Mouse (Mus musculus): ENCODE measurements around the gene Tmtc2. TPM values are rescaled to one million over a fixed set of nuclear protein-coding genes. Genes with fewer than 3 reads are reported as not detected.

The Tmtc2 gene
- polyA plus RNA-seq, 1 experiment: 5.2 TPM

- Histone ChIP-seq H3K27ac (ENCODE audit: insufficient read depth, low read length) (no peak overlapping the region), H3K4me3 (ENCODE audit: insufficient read depth, low read length) (no peak overlapping the region), H3K4me1 (ENCODE audit: control insufficient read depth, insufficient read depth, low read length) (no peaks in the 10 kb centered on the region)
- TF ChIP-seq CTCF (IDR thresholded peaks at IDR 0.05; ENCODE audit: extremely low read depth, insufficient read depth, low read length) (no peak), POLR2A (IDR thresholded peaks at IDR 0.05; ENCODE audit: extremely low read depth, insufficient read depth, low read length) (no peak)
Measured at GRCm38 (mm10) chr10:105373265-105373664, 201.0 kb downstream of the Tmtc2 start.

- no peak overlapping the region for H3K4me3 ChIP-seq (ENCODE audit: insufficient read depth, low read length)
- H3K4me1 ChIP-seq (ENCODE audit: control insufficient read depth, insufficient read depth, low read length): no peaks in the 10 kb centered on the region
- H3K27ac ChIP-seq (ENCODE audit: insufficient read depth, low read length): no peak overlapping the region
- no peak for TF ChIP-seq CTCF (IDR thresholded peaks at IDR 0.05; ENCODE audit: extremely low read depth, insufficient read depth, low read length)
- no peak for TF ChIP-seq POLR2A (IDR thresholded peaks at IDR 0.05; ENCODE audit: extremely low read depth, insufficient read depth, low read length)
Measured at GRCm38 (mm10) chr10:105368242-105368641, 206.0 kb downstream of the Tmtc2 start.

DNA sequence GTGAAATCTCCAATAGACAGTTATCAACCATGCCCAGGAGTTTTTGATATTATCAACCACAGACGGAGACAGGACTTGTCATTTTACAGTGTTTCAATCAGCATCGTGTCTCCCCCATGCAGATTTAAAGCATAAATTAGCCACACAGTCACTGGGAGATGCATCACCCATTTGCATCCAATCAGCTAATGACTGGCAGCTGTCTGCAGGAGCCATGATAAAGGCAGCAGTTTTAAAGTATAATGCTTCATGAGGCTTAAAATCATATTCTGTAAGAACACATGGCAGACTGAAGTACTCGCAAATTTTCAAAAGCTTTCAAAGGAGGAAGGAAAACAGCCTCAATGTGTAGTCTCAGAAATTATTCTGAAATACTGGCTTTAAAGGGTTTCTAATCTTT lies 209.8 kb downstream of the Tmtc2 start:
- TF ChIP-seq POLR2A (IDR thresholded peaks at IDR 0.05; ENCODE audit: extremely low read depth, insufficient read depth, low read length): no peak
- TF ChIP-seq CTCF (IDR thresholded peaks at IDR 0.05; ENCODE audit: extremely low read depth, insufficient read depth, low read length): no peak
- H3K4me1 ChIP-seq (ENCODE audit: control insufficient read depth, insufficient read depth, low read length): no peaks in the 10 kb centered on the region
- no peak overlapping the region for H3K4me3 ChIP-seq (ENCODE audit: insufficient read depth, low read length)
- H3K27ac ChIP-seq (ENCODE audit: insufficient read depth, low read length): no peak overlapping the region

DNA sequence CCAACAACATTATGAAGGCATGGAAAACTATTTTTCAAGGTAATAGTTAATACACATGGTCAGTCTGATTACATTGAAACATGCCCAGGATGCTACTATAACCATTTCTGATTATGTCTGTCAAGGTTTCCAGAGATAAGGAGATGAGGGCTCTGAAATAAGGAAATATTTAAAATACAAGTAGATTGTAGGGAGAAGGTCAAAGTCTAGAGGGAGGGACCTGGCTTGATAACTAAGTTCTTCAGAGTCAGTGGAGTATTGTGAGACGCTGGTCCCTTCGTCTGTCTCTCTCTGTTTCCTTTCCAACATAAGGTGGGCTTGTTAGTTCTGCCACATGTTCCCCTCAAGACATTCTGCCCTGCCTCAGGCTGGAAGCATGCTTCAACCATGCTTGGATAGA lies 223.9 kb downstream of the Tmtc2 start:
- no peak overlapping the region for H3K27ac ChIP-seq (ENCODE audit: insufficient read depth, low read length)
- no peaks in the 10 kb centered on the region for H3K4me1 ChIP-seq (ENCODE audit: control insufficient read depth, insufficient read depth, low read length)
- H3K4me3 ChIP-seq (ENCODE audit: insufficient read depth, low read length): no peak overlapping the region
- no peak for TF ChIP-seq CTCF (IDR thresholded peaks at IDR 0.05; ENCODE audit: extremely low read depth, insufficient read depth, low read length)

GRCm38 (mm10) chr10:105345920-105346319 lies 228.3 kb downstream of the Tmtc2 start:
- no peaks in the 10 kb centered on the region for H3K4me1 ChIP-seq (ENCODE audit: control insufficient read depth, insufficient read depth, low read length)
- no peak for TF ChIP-seq POLR2A (IDR thresholded peaks at IDR 0.05; ENCODE audit: extremely low read depth, insufficient read depth, low read length)
- TF ChIP-seq CTCF (IDR thresholded peaks at IDR 0.05; ENCODE audit: extremely low read depth, insufficient read depth, low read length): no peak

GRCm38 (mm10) chr10:105332856-105333255 lies 241.4 kb downstream of the Tmtc2 start:
- TF ChIP-seq POLR2A (IDR thresholded peaks at IDR 0.05; ENCODE audit: extremely low read depth, insufficient read depth, low read length) (no peak), CTCF (IDR thresholded peaks at IDR 0.05; ENCODE audit: extremely low read depth, insufficient read depth, low read length) (no peak)
- H3K4me1 ChIP-seq (ENCODE audit: control insufficient read depth, insufficient read depth, low read length): no peaks in the 10 kb centered on the region

More at GRCm38 (mm10) chr10:105345920-105346319, 228.3 kb downstream of the Tmtc2 start:
- Histone ChIP-seq H3K27ac (ENCODE audit: insufficient read depth, low read length) (no peak overlapping the region), H3K4me3 (ENCODE audit: insufficient read depth, low read length) (no peak overlapping the region)

DNA sequence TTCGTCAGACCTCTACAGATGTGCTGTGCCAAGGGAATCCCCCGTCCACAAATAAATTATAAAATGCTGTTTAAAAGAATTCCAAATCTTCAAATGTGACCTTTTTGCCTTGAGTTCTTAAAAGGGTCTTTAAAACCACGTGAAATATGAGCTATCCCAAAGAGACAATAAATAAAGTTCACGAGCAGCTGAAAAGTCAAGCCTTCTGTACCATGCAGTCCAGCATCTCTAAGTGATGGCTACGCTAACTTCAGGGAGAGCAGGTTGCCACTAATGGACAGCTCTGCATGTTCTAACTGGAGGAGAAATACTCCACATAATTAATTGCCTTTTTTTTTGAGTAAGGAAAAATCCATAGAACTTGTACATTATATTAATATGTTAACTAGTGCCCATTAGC lies 243.9 kb downstream of the Tmtc2 start:
- TF ChIP-seq POLR2A (IDR thresholded peaks at IDR 0.05; ENCODE audit: extremely low read depth, insufficient read depth, low read length) (no peak), CTCF (IDR thresholded peaks at IDR 0.05; ENCODE audit: extremely low read depth, insufficient read depth, low read length) (no peak)
- Histone ChIP-seq H3K4me3 (ENCODE audit: insufficient read depth, low read length) (no peak overlapping the region), H3K27ac (ENCODE audit: insufficient read depth, low read length) (no peak overlapping the region), H3K4me1 (ENCODE audit: control insufficient read depth, insufficient read depth, low read length) (no peaks in the 10 kb centered on the region)

More at GRCm38 (mm10) chr10:105332856-105333255, 241.4 kb downstream of the Tmtc2 start:
- Histone ChIP-seq H3K4me3 (ENCODE audit: insufficient read depth, low read length) (no peak overlapping the region), H3K27ac (ENCODE audit: insufficient read depth, low read length) (no peak overlapping the region)

DNA sequence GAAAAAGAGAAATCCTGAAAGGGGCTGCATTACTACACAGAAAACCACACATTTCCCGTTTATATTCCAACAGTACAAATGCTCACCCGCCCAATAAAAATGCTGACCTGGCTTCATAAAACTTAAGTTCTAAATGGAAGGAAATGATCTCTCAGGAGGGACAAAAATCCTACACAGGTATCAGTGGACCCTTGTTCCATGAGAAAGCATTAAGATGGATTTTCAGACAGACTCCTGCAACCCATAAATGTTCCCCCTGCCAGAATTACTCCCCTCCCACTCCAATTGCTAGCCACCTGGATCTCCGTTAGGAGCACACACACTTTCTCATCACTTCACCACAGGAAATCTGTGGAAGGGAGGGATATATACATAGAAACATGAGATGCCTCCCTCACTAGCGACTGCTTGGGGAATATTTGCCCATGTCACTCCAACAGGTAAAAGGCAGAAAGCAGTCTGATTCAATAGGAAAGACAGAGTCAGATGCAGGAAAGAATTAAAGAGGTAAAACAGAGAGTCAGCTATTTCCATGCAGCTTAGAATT lies 250.5 kb downstream of the Tmtc2 start:
- no peak overlapping the region for H3K4me3 ChIP-seq (ENCODE audit: insufficient read depth, low read length)
- H3K4me1 ChIP-seq (ENCODE audit: control insufficient read depth, insufficient read depth, low read length): no peaks in the 10 kb centered on the region; the same call in 1 of the 2 replicates
- no peak overlapping the region for H3K27ac ChIP-seq (ENCODE audit: insufficient read depth, low read length)
- TF ChIP-seq POLR2A (IDR thresholded peaks at IDR 0.05; ENCODE audit: extremely low read depth, insufficient read depth, low read length) (no peak), CTCF (IDR thresholded peaks at IDR 0.05; ENCODE audit: extremely low read depth, insufficient read depth, low read length) (no peak)

DNA sequence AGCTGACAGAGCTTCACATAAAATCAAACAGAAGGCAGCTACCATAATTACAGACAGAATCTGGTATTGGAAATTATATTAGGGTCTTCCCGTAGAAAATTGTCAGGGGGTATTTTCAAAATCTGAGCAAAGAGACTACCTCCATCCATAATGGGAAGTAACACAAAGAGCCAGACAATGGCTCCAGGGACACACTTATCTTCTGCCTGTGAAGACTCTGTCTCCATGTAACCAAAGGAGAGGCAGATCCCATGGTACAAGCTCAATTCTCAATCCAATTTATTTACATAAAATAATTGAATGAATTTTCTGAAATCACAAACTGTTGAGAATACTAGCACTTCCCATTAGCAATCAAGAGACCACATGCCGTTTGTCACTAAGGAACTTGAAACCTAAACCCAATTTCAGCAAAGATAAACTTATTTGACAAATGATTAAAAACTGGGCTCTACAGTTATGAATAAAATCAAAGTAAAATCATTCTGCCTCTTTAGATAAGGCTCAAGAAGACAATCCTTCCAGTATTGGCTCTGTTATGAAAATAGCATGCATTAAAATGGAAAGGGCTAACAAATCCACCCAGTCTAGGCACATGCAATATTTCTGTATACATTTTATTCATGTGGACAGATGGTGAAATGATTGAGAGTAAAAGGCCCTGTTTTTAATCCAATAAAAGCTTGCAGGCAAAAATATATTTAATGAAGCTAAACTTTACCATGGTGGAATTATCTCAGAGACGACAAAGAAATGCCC lies 254.8 kb downstream of the Tmtc2 start:
- no peaks in the 10 kb centered on the region; the same call in 1 of the 2 replicates for H3K4me1 ChIP-seq (ENCODE audit: control insufficient read depth, insufficient read depth, low read length)
- H3K4me3 ChIP-seq (ENCODE audit: insufficient read depth, low read length): no peak overlapping the region
- H3K27ac ChIP-seq (ENCODE audit: insufficient read depth, low read length): no peak overlapping the region
- TF ChIP-seq POLR2A (IDR thresholded peaks at IDR 0.05; ENCODE audit: extremely low read depth, insufficient read depth, low read length) (no peak), CTCF (IDR thresholded peaks at IDR 0.05; ENCODE audit: extremely low read depth, insufficient read depth, low read length) (no peak)

GRCm38 (mm10) chr10:105318869-105319268 lies 255.4 kb downstream of the Tmtc2 start:
- no peak overlapping the region for H3K27ac ChIP-seq (ENCODE audit: insufficient read depth, low read length)
- no peaks in the 10 kb centered on the region; the same call in 1 of the 2 replicates for H3K4me1 ChIP-seq (ENCODE audit: control insufficient read depth, insufficient read depth, low read length)
- TF ChIP-seq POLR2A (IDR thresholded peaks at IDR 0.05; ENCODE audit: extremely low read depth, insufficient read depth, low read length) (no peak), CTCF (IDR thresholded peaks at IDR 0.05; ENCODE audit: extremely low read depth, insufficient read depth, low read length) (no peak)
- H3K4me3 ChIP-seq (ENCODE audit: insufficient read depth, low read length): no peak overlapping the region

Data from cortical plate, adult 2 months (tissue).